Mouse (Mus musculus) Muller cell, postnatal 12 days (primary cell): ENCODE data around the gene Spats2.
"Not testable (repeated sequence)": the region's sequence is repeated elsewhere in the genome, so short reads cannot be mapped to it uniquely, and the experiment has no call there.

Experiments
- DNase-seq: peaks from one replicate; pipeline ENCODE4 v3.0.0-alpha.2; 2015; ENCODE audit errors: inconsistent ontology term

Spats2 gene

GRCm38 (mm10) chr15:99138389-99138788, 12.7 kb downstream of the Spats2 start:
- DNase-seq: no peak

- DNase-seq: peak; percentile 39
Observed at GRCm38 (mm10) chr15:99139669-99140068, 14.0 kb downstream of the Spats2 start.

- no peak for DNase-seq
Observed at GRCm38 (mm10) chr15:99150516-99150915, 24.8 kb downstream of the Spats2 start.

- no peak for DNase-seq
Observed at GRCm38 (mm10) chr15:99151324-99151723, 25.6 kb downstream of the Spats2 start.

- no peak for DNase-seq
Observed at GRCm38 (mm10) chr15:99153466-99153865, 27.8 kb downstream of the Spats2 start.

GRCm38 (mm10) chr15:99154515-99154914, 28.8 kb downstream of the Spats2 start:
- not testable (repeated sequence) for DNase-seq

- no peak for DNase-seq
Observed at GRCm38 (mm10) chr15:99163512-99164365, 38.0 kb downstream of the Spats2 start.

- no peak for DNase-seq
Observed at GRCm38 (mm10) chr15:99172131-99172530, 46.4 kb downstream of the Spats2 start.

GRCm38 (mm10) chr15:99179639-99180038, 53.9 kb downstream of the Spats2 start:
- DNase-seq: no peak

- DNase-seq: no peak
Observed at GRCm38 (mm10) chr15:99184217-99184914, 58.6 kb downstream of the Spats2 start.

- DNase-seq: no peak
Observed at GRCm38 (mm10) chr15:99194358-99194757, 68.6 kb downstream of the Spats2 start.

- no peak for DNase-seq
Observed at GRCm38 (mm10) chr15:99195043-99195442, 69.3 kb downstream of the Spats2 start.

- no peak for DNase-seq
Observed at GRCm38 (mm10) chr15:99198761-99199160, 73.0 kb downstream of the Spats2 start.

GRCm38 (mm10) chr15:99205959-99206358, 80.2 kb downstream of the Spats2 start:
- DNase-seq: no peak

- no peak for DNase-seq
Observed at GRCm38 (mm10) chr15:99213183-99213582, 87.5 kb downstream of the Spats2 start.

GRCm38 (mm10) chr15:99214941-99215340, 89.2 kb downstream of the Spats2 start:
- no peak for DNase-seq

GRCm38 (mm10) chr15:99215741-99216463, 90.2 kb downstream of the Spats2 start:
- no peak for DNase-seq

GRCm38 (mm10) chr15:99217630-99218029, 91.9 kb downstream of the Spats2 start:
- no peak for DNase-seq

GRCm38 (mm10) chr15:99221315-99221952, 95.7 kb downstream of the Spats2 start:
- no peak for DNase-seq

GRCm38 (mm10) chr15:99222794-99223584, 97.3 kb downstream of the Spats2 start:
- no peak for DNase-seq
